Mouse (Mus musculus) ES-E14 (cell line): ENCODE data around the gene Bdkrb2.

Experiments
- MAFK ChIP-seq: IDR thresholded peaks from 2 replicates; pipeline ENCODE4 v1.6.1; 2014; ENCODE audit warnings: mild to moderate bottlenecking, low read depth, low read length, inconsistent platforms; ENCODE audit not compliant: insufficient read depth
- ZC3H11A ChIP-seq: IDR thresholded peaks from 2 replicates; pipeline ENCODE4 v1.6.1; 2012; ENCODE audit warnings: low read depth, mild to moderate bottlenecking, inconsistent platforms, low read length, borderline replicate concordance

- TF ChIP-seq MAFK (no peak), ZC3H11A (no peak)
Measured at GRCm38 (mm10) chr12:105549835-105550802, 12.9 kb upstream of the Bdkrb2 start.
